Mouse (Mus musculus) small intestine, adult 2 months (tissue): ENCODE measurements at regions not wholly inside any gene's neighbourhood (a gene's known extent, or its start where the extent isn't known, plus 50 kb on each side); places are given as distances from the start of the nearest gene placed in this dataset.

Experiments used
- CTCF ChIP-seq: fragments of 200-500 bp; IDR thresholded peaks from 2 replicates; pipeline ENCODE4 v1.5.1; 2012; ENCODE audit warnings: low read depth, mild to moderate bottlenecking, control low read depth, inconsistent platforms, low read length, moderate library complexity, mixed read lengths; ENCODE audit not compliant: insufficient replicate concordance, insufficient read length; ENCODE audit errors: extremely low read depth
- POLR2A ChIP-seq: fragments of 200-500 bp; IDR thresholded peaks from 2 replicates; pipeline ENCODE4 v1.6.1; 2012; ENCODE audit warnings: low read depth, mild to moderate bottlenecking, control low read depth, inconsistent platforms, low read length, moderate library complexity

DNA sequence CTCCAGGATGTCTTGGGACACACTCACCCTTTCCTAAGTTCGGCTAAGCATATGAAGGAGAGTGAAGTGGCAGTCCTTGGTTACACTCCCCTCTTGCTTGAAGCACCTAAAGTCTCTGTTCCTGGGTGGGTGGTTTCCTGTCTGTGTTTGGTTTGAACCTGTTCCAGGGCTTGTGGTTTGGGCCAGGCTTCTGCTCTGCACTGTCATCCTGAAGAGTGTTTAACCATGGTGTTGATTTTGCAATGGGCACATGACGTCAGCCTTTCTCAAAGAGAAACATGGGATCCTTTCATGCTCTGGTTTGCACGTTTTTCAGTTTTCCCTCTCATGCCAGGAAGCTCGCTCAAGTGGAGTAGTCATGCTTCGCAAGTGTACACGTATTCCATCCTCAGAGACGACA lies 119.8 kb downstream of the Btc start:
- TF ChIP-seq CTCF (no peak), POLR2A (no peak)
